Comparison of ENCODE assay signal across 8 mouse cellular contexts in genomic region chr17:21707343-21707996, GRCm38 (mm10). TPM values are rescaled to one million over a fixed set of nuclear protein-coding genes. Genes with fewer than 3 reads are reported as not detected.
DNase-seq lines count a peak whose midpoint lies in the region; ATAC-seq lines count a peak whose summit lies in the region.

Gene Zfp760 (plus strand): TSS chr17:21707741.

- peak within 1 kb of the TSS; percentile 77 for H3K4me3 ChIP-seq in hindbrain, embryonic 16.5 days (ENCODE audit: low read length)
- H3K4me3 ChIP-seq in macrophage (ENCODE audit: inconsistent target): peak within 1 kb of the TSS; percentile 67

- H3K9ac ChIP-seq in hindbrain, embryonic 16.5 days (ENCODE audit: low read depth, low read length): peak within 1 kb of the TSS; percentile 81

- peak within 1 kb of the TSS; percentile 79 for H3K27ac ChIP-seq in hindbrain, embryonic 16.5 days (ENCODE audit: low read depth, low read length)
- peak within 1 kb of the TSS; percentile 46 for H3K27ac ChIP-seq in macrophage

- H3K27me3 ChIP-seq in hindbrain, embryonic 16.5 days (replicated peaks; ENCODE audit: control insufficient read depth, insufficient read depth, low read length): no peaks in the 10 kb centered on the region

- DNase-seq in WW6 (ENCODE audit: low read depth, low spot score): peak; percentile 75
- DNase-seq in cerebellum, postnatal 4 days (ENCODE audit: low spot score in 2 of 2): peak; percentile 36 to 73
- peak; percentile 82 for DNase-seq in gastrocnemius, adult 18-20 months (ENCODE audit: low spot score)
- peak; percentile 74 for DNase-seq in left cerebral cortex, adult 18-20 months (ENCODE audit: low spot score in 2 of 2)
- DNase-seq in right cerebral cortex, adult 18-20 months: peak; percentile 87
- peak; percentile 30 for DNase-seq in urinary bladder, postnatal 10 days (ENCODE audit: low spot score)

- no peaks in the 10 kb centered on the region for H3K79me2 ChIP-seq in macrophage (ENCODE audit: inconsistent target)

- H3K4me2 ChIP-seq in hindbrain, embryonic 16.5 days (ENCODE audit: low read length): peak within 1 kb of the TSS; percentile 68

- H3K9me3 ChIP-seq in hindbrain, embryonic 16.5 days (ENCODE audit: control insufficient read depth, low read length): no peaks in the 10 kb centered on the region

- peaks cover 7% of the 10 kb centered on the region for H3K4me1 ChIP-seq in hindbrain, embryonic 16.5 days (ENCODE audit: control insufficient read depth, insufficient read depth, low read depth, low read length)

- 1% methylated on average over 26 of the region's 26 CpGs for WGBS in hindbrain, embryonic 16.5 days
- WGBS in macrophage (ENCODE audit: missing documents): 13% methylated on average over 26 of the region's 26 CpGs

- peaks cover 5% of the 10 kb centered on the region; the same call in 1 of the 2 replicates for H3K36me3 ChIP-seq in hindbrain, embryonic 16.5 days (ENCODE audit: control insufficient read depth, insufficient read depth, low read length)
- H3K36me3 ChIP-seq in macrophage (ENCODE audit: inconsistent target): no peaks in the 10 kb centered on the region

- peak; percentile 99 for ATAC-seq in hindbrain, embryonic 16.5 days

RNA-seq across cellular contexts. Expression of gene Zfp760, which starts in this region (rescaled TPM):
- total RNA-seq in gastrocnemius, adult 18-20 months (2021): under 1 TPM; 0.66 to 0.73 TPM
- 8.8 and 10.7 TPM in 2 replicates for polyA plus RNA-seq in hindbrain, embryonic 16.5 days (2015; fragmentation: Nextera tagmentation; extraction: Ambion mirVana)
- 1 to 10 TPM; 7.3 to 7.6 TPM for total RNA-seq in left cerebral cortex, adult 18-20 months (2021)
- 10 to 100 TPM in 5 of 26 experiments, 1 to 10 TPM in 20, under 1 TPM in 1; 0.50 to 15.8 (median 4.5) TPM for total RNA-seq in macrophage (2018; cell fraction: chromatin; rRNA removed)
- total RNA-seq in macrophage (2018; cell fraction: cytosol; rRNA removed): 1 to 10 TPM in 15 of 26 experiments, under 1 TPM in 11; 0.33 to 2.9 (median 1.7) TPM
- total RNA-seq in macrophage (2018; cell fraction: nucleus; rRNA removed): 10 to 100 TPM in 4 of 26 experiments, 1 to 10 TPM in 19, under 1 TPM in 3; 0.36 to 14.1 (median 4.0) TPM
- 1.8 to 2.9 TPM (median 2.7 TPM) in 3 replicates for polyA plus RNA-seq in macrophage (2018)

Comparison
In these comparisons a context has a peak if more than half of its experiments do, and no peak if none do; other contexts are left out.
1. Peak in every context shown above with its lines: DNase-seq, ATAC-seq, H3K4me3 ChIP-seq and H3K27ac ChIP-seq.
2. RNA of gene Zfp760 (total RNA-seq): 7.3 to 7.6 TPM in left cerebral cortex, adult 18-20 months; 0.66 to 0.73 TPM in gastrocnemius, adult 18-20 months; every median in the first group is over 4 times any median in the second.
3. Peak in DNase-seq in gastrocnemius, adult 18-20 months; RNA of the gene not detected or under 1 TPM.
4. DNase-seq: peak in every context shown above with its lines; median percentile 87 in right cerebral cortex, adult 18-20 months; 82 in gastrocnemius, adult 18-20 months; 75 in WW6; 74 in left cerebral cortex, adult 18-20 months; 54 in cerebellum, postnatal 4 days; 30 in urinary bladder, postnatal 10 days.